Mouse (Mus musculus): ENCODE results near the gene Gtpbp1.

Gene Gtpbp1

GRCm38 (mm10) chr15:79685141-79685641 is 5.5 kb upstream of the Gtpbp1 start:
- no peak for DNase-seq (ENCODE audit: low read depth in 2 of 2, low spot score in 2 of 2)

GRCm38 (mm10) chr15:79686046-79686869 is 4.4 kb upstream of the Gtpbp1 start:
- no peak for DNase-seq (ENCODE audit: low read depth in 2 of 2, low spot score in 2 of 2)

- DNase-seq (ENCODE audit: low read depth in 2 of 2, low spot score in 2 of 2) = no peak
Observed at GRCm38 (mm10) chr15:79687175-79687574, 3.5 kb upstream of the Gtpbp1 start.

GRCm38 (mm10) chr15:79687646-79688267 is 2.9 kb upstream of the Gtpbp1 start, which contains the start of gene Josd1:
Gene Josd1 (minus strand): TSS chr15:79687919.
- DNase-seq (ENCODE audit: low read depth in 2 of 2, low spot score in 2 of 2) = peak; percentile 95 to 96

GRCm38 (mm10) chr15:79688268-79688956 is 2.2 kb upstream of the Gtpbp1 start:
- no peak for DNase-seq (ENCODE audit: low read depth in 2 of 2, low spot score in 2 of 2)

- no peak for DNase-seq (ENCODE audit: low read depth in 2 of 2, low spot score in 2 of 2)
Observed at GRCm38 (mm10) chr15:79689662-79690425, 801 bp upstream of the Gtpbp1 start.

- DNase-seq (ENCODE audit: low read depth in 2 of 2, low spot score in 2 of 2) = peak in 1 of 2 experiments; percentile 24
Observed at GRCm38 (mm10) chr15:79691023-79691508, 421 bp downstream of the Gtpbp1 start.

- peak in 1 of 2 experiments; percentile 16 for DNase-seq (ENCODE audit: low read depth in 2 of 2, low spot score in 2 of 2)
Observed at GRCm38 (mm10) chr15:79692334-79692733, 1.7 kb downstream of the Gtpbp1 start.

- peak; percentile 54 for DNase-seq (ENCODE audit: low read depth in 2 of 2, low spot score in 2 of 2)
Observed at GRCm38 (mm10) chr15:79693740-79694139, 3.1 kb downstream of the Gtpbp1 start.

- DNase-seq (ENCODE audit: low read depth in 2 of 2, low spot score in 2 of 2) = no peak
Observed at GRCm38 (mm10) chr15:79694512-79694911, 3.9 kb downstream of the Gtpbp1 start.

- DNase-seq (ENCODE audit: low read depth in 2 of 2, low spot score in 2 of 2) = no peak
Observed at GRCm38 (mm10) chr15:79695516-79695915, 4.9 kb downstream of the Gtpbp1 start.

- no peak for DNase-seq (ENCODE audit: low read depth in 2 of 2, low spot score in 2 of 2)
Observed at GRCm38 (mm10) chr15:79696508-79696907, 5.9 kb downstream of the Gtpbp1 start.

GRCm38 (mm10) chr15:79697011-79697410 is 6.4 kb downstream of the Gtpbp1 start:
- no peak for DNase-seq (ENCODE audit: low read depth in 2 of 2, low spot score in 2 of 2)

- no peak for DNase-seq (ENCODE audit: low read depth in 2 of 2, low spot score in 2 of 2)
Observed at GRCm38 (mm10) chr15:79697558-79698187, 7.0 kb downstream of the Gtpbp1 start.

GRCm38 (mm10) chr15:79706603-79707214 is 16.1 kb downstream of the Gtpbp1 start:
- no peak for DNase-seq (ENCODE audit: low read depth in 2 of 2, low spot score in 2 of 2)

GRCm38 (mm10) chr15:79708229-79708822 is 17.7 kb downstream of the Gtpbp1 start:
- no peak for DNase-seq (ENCODE audit: low read depth in 2 of 2, low spot score in 2 of 2)

- DNase-seq (ENCODE audit: low read depth in 2 of 2, low spot score in 2 of 2) = no peak
Observed at GRCm38 (mm10) chr15:79715646-79716045, 25.0 kb downstream of the Gtpbp1 start.

- DNase-seq (ENCODE audit: low read depth in 2 of 2, low spot score in 2 of 2) = no peak
Observed at GRCm38 (mm10) chr15:79716710-79717109, 26.1 kb downstream of the Gtpbp1 start.

GRCm38 (mm10) chr15:79720267-79720666 is 29.6 kb downstream of the Gtpbp1 start:
- DNase-seq (ENCODE audit: low read depth in 2 of 2, low spot score in 2 of 2) = no peak

Measured in CD8-positive naive resting alpha-beta T cell, adult 2 months (primary cell).